Mouse (Mus musculus): ENCODE measurements around the gene Myt1. TPM values are rescaled to one million over a fixed set of nuclear protein-coding genes. Genes with fewer than 3 reads are reported as not detected.
A peak's percentile ranks its signal among the peaks of the same experiment; 100 is the strongest.

Myt1 gene
- polyA plus RNA-seq (2016; fragmentation: Nextera tagmentation; extraction: Ambion mirVana): 0.06 TPM in 1 of 2 replicates, not detected in the other

- no peak within 1 kb of the TSS for H3K27ac ChIP-seq (ENCODE audit: poor library complexity, severe bottlenecking)
- 46% methylated on average over 8 of the region's 8 CpGs for WGBS
- no peak within 1 kb of the TSS for H3K9ac ChIP-seq
- H3K4me3 ChIP-seq: no peak within 1 kb of the TSS
- no peak within 1 kb of the TSS for H3K4me2 ChIP-seq
- H3K4me1 ChIP-seq (replicated peaks): no peaks in the 10 kb centered on the region
- H3K9me3 ChIP-seq (replicated peaks): no peaks in the 10 kb centered on the region
- no peaks in the 10 kb centered on the region for H3K36me3 ChIP-seq
- H3K27me3 ChIP-seq (replicated peaks): peaks cover 25% of the 10 kb centered on the region
- ATAC-seq (ENCODE audit: insufficient number of reproducible peaks, low FRiP score): no peak
These were observed at the start of gene Myt1 for GRCm38 (mm10) chr2:181763006-181763830. Gene Myt1, plus strand, starts transcription at chr2:181763332.

GRCm38 (mm10) chr2:181713749-181714148, 49.4 kb upstream of the Myt1 start:
- Histone ChIP-seq H3K27me3 (replicated peaks) (no peaks in the 10 kb centered on the region), H3K9ac (no peak overlapping the region), H3K4me2 (no peak overlapping the region), H3K4me3 (no peak overlapping the region), H3K27ac (ENCODE audit: poor library complexity, severe bottlenecking) (no peak overlapping the region), H3K36me3 (peaks cover under 1% of the 10 kb centered on the region; the same call in 1 of the 2 replicates), H3K9me3 (replicated peaks) (no peaks in the 10 kb centered on the region), H3K4me1 (replicated peaks) (peaks cover 20% of the 10 kb centered on the region)
- WGBS: 83% methylated on average over 1 of the region's 1 CpGs
- ATAC-seq (ENCODE audit: insufficient number of reproducible peaks, low FRiP score): no peak

GRCm38 (mm10) chr2:181714903-181715326, 48.2 kb upstream of the Myt1 start, which contains the start of gene Oprl1:
Gene Oprl1, plus strand, starts transcription at chr2:181715016.
- peak; percentile 77 for ATAC-seq (ENCODE audit: insufficient number of reproducible peaks, low FRiP score)
- WGBS: 2% methylated on average over 7 of the region's 7 CpGs
- H3K9ac ChIP-seq: peak within 1 kb of the TSS; percentile 54

DNA sequence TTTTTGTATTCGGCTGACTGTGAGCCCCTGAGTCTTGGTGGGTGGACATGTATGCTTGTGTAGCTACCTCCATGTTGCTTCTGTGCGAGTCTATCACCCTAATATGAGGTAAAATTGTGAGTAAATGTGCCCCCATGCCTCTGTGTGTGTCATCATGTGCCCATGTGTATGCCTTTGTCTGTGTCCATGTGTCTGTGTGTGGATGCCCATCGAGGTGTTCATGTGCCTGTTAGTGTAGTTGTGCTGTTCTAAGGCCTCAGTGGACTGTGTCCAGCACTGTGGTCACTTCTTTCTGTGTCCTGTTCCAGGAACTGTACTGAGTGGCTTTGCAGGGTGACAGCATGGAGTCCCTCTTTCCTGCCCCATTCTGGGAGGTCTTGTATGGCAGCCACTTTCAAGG, 47.8 kb upstream of the Myt1 start:
- Histone ChIP-seq H3K9me3 (replicated peaks) (no peaks in the 10 kb centered on the region), H3K4me2 (peak overlapping the region; percentile 64), H3K36me3 (peaks cover 6% of the 10 kb centered on the region), H3K27me3 (replicated peaks) (no peaks in the 10 kb centered on the region), H3K4me1 (replicated peaks) (peaks cover 20% of the 10 kb centered on the region), H3K9ac (peak overlapping the region; percentile 54), H3K27ac (ENCODE audit: poor library complexity, severe bottlenecking) (peak overlapping the region; percentile 75), H3K4me3 (peak overlapping the region; percentile 39)
- ATAC-seq (ENCODE audit: insufficient number of reproducible peaks, low FRiP score): peak; percentile 10; the same call in 1 of the 2 replicates
- 66% methylated on average over 3 of the region's 3 CpGs for WGBS

More at GRCm38 (mm10) chr2:181714903-181715326, 48.2 kb upstream of the Myt1 start, which contains the start of gene Oprl1:
- Histone ChIP-seq H3K27me3 (replicated peaks) (no peaks in the 10 kb centered on the region), H3K9me3 (replicated peaks) (no peaks in the 10 kb centered on the region), H3K4me3 (peak within 1 kb of the TSS; percentile 39), H3K27ac (ENCODE audit: poor library complexity, severe bottlenecking) (peak within 1 kb of the TSS; percentile 75), H3K4me1 (replicated peaks) (peaks cover 20% of the 10 kb centered on the region), H3K4me2 (peak within 1 kb of the TSS; percentile 64), H3K36me3 (peaks cover 6% of the 10 kb centered on the region)

GRCm38 (mm10) chr2:181716991-181717390, 46.1 kb upstream of the Myt1 start:
- peaks cover 20% of the 10 kb centered on the region for H3K4me1 ChIP-seq (replicated peaks)
- H3K4me2 ChIP-seq: peak overlapping the region; percentile 16; the same call in 1 of the 2 replicates
- no peak overlapping the region for H3K9ac ChIP-seq
- H3K27ac ChIP-seq (ENCODE audit: poor library complexity, severe bottlenecking): no peak overlapping the region
- no peak overlapping the region for H3K4me3 ChIP-seq
- 52% methylated on average over 3 of the region's 3 CpGs for WGBS
- no peaks in the 10 kb centered on the region for H3K9me3 ChIP-seq (replicated peaks)
- peaks cover 6% of the 10 kb centered on the region for H3K36me3 ChIP-seq
- ATAC-seq (ENCODE audit: insufficient number of reproducible peaks, low FRiP score): no peak
- no peaks in the 10 kb centered on the region for H3K27me3 ChIP-seq (replicated peaks)

GRCm38 (mm10) chr2:181720061-181720460, 43.1 kb upstream of the Myt1 start:
- H3K4me1 ChIP-seq (replicated peaks): peaks cover 12% of the 10 kb centered on the region
- H3K4me3 ChIP-seq: no peak overlapping the region
- no peak overlapping the region for H3K4me2 ChIP-seq
- WGBS: 28% methylated on average over 3 of the region's 3 CpGs
- ATAC-seq (ENCODE audit: insufficient number of reproducible peaks, low FRiP score): no peak
- no peak overlapping the region for H3K9ac ChIP-seq
- peaks cover 6% of the 10 kb centered on the region for H3K36me3 ChIP-seq
- no peaks in the 10 kb centered on the region for H3K27me3 ChIP-seq (replicated peaks)
- no peak overlapping the region for H3K27ac ChIP-seq (ENCODE audit: poor library complexity, severe bottlenecking)
- no peaks in the 10 kb centered on the region for H3K9me3 ChIP-seq (replicated peaks)

GRCm38 (mm10) chr2:181721200-181721599, 41.9 kb upstream of the Myt1 start:
- Histone ChIP-seq H3K4me2 (no peak overlapping the region), H3K9ac (no peak overlapping the region), H3K4me1 (replicated peaks) (peaks cover 4% of the 10 kb centered on the region), H3K9me3 (replicated peaks) (no peaks in the 10 kb centered on the region), H3K27ac (ENCODE audit: poor library complexity, severe bottlenecking) (no peak overlapping the region), H3K4me3 (no peak overlapping the region), H3K27me3 (replicated peaks) (no peaks in the 10 kb centered on the region), H3K36me3 (peaks cover 6% of the 10 kb centered on the region)
- ATAC-seq (ENCODE audit: insufficient number of reproducible peaks, low FRiP score): no peak

- no peak overlapping the region for H3K27ac ChIP-seq (ENCODE audit: poor library complexity, severe bottlenecking)
- peaks cover 6% of the 10 kb centered on the region for H3K36me3 ChIP-seq
- no peak overlapping the region for H3K4me2 ChIP-seq
- H3K4me3 ChIP-seq: no peak overlapping the region
- H3K9ac ChIP-seq: no peak overlapping the region
- no peaks in the 10 kb centered on the region for H3K9me3 ChIP-seq (replicated peaks)
- ATAC-seq (ENCODE audit: insufficient number of reproducible peaks, low FRiP score): no peak
- no peaks in the 10 kb centered on the region for H3K27me3 ChIP-seq (replicated peaks)
- H3K4me1 ChIP-seq (replicated peaks): no peaks in the 10 kb centered on the region
- WGBS: 11% methylated on average over 3 of the region's 3 CpGs
These were observed 40.9 kb upstream of the Myt1 start for GRCm38 (mm10) chr2:181722213-181722612.

DNA sequence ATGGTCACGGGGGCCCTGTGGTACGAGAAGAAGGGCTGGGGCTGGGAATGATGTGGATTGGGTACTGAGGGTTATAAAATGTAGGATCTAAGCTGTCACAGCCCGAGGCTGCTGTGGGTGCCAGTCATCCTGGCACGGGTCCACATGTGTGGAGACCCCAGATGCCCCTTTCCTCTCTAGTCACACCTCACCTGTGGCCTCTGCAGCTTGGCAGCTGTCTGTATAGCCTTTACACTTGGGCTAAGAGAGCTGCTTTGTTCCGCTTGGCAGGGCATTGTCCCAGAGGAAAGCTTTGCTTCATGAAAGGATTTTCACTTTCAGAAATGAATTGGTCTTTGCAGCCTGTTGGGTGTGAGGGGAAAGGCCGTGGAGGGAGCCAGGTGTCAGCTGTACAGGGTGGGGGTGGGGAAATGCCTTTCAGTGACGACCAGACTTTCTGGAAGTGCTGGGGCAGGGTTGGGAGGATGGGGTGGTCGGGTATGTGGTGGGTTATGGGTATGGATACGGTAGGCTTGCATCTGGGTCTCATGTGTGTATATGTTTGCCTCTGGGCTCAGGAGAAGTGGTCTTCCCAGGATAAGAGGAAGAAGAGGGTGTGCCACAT, 35.4 kb upstream of the Myt1 start:
- WGBS: 61% methylated on average over 9 of the region's 9 CpGs
- Histone ChIP-seq H3K27ac (ENCODE audit: poor library complexity, severe bottlenecking) (no peak overlapping the region), H3K4me3 (no peak overlapping the region), H3K9me3 (replicated peaks) (no peaks in the 10 kb centered on the region), H3K27me3 (replicated peaks) (no peaks in the 10 kb centered on the region), H3K9ac (no peak overlapping the region), H3K4me2 (no peak overlapping the region), H3K4me1 (replicated peaks) (no peaks in the 10 kb centered on the region), H3K36me3 (no peaks in the 10 kb centered on the region)
- no peak for ATAC-seq (ENCODE audit: insufficient number of reproducible peaks, low FRiP score)

GRCm38 (mm10) chr2:181730051-181730450, 33.1 kb upstream of the Myt1 start:
- H3K27me3 ChIP-seq (replicated peaks): no peaks in the 10 kb centered on the region
- ATAC-seq (ENCODE audit: insufficient number of reproducible peaks, low FRiP score): no peak
- no peaks in the 10 kb centered on the region for H3K36me3 ChIP-seq
- H3K4me2 ChIP-seq: no peak overlapping the region
- H3K4me1 ChIP-seq (replicated peaks): no peaks in the 10 kb centered on the region
- WGBS: 57% methylated on average over 3 of the region's 3 CpGs
- no peak overlapping the region for H3K27ac ChIP-seq (ENCODE audit: poor library complexity, severe bottlenecking)
- H3K4me3 ChIP-seq: no peak overlapping the region
- no peak overlapping the region for H3K9ac ChIP-seq
- H3K9me3 ChIP-seq (replicated peaks): no peaks in the 10 kb centered on the region

DNA sequence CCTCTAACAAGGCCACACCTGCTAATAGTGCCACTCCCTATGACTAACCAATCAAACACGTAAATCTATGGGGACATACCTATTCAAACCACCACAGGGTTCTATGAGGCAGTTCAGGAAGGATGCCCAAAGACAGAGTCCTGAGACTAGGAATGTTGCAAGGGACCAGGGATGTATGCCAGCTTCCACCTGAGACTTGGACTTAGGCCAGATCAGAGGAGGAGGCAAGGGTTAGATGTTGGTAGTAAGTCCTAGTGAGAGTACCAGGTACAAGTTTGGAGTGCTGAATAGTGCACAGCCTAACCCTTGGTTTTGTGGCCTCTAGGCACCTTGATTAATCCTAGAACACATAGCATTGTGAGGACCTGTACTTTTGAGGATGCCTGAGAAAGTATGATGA, 10.5 kb upstream of the Myt1 start:
- no peaks in the 10 kb centered on the region for H3K27me3 ChIP-seq (replicated peaks)
- H3K4me2 ChIP-seq: no peak overlapping the region
- H3K9ac ChIP-seq: no peak overlapping the region
- H3K9me3 ChIP-seq (replicated peaks): no peaks in the 10 kb centered on the region
- no peak overlapping the region for H3K27ac ChIP-seq (ENCODE audit: poor library complexity, severe bottlenecking)
- no peak overlapping the region for H3K4me3 ChIP-seq
- no peak for ATAC-seq (ENCODE audit: insufficient number of reproducible peaks, low FRiP score)
- H3K4me1 ChIP-seq (replicated peaks): no peaks in the 10 kb centered on the region
- H3K36me3 ChIP-seq: no peaks in the 10 kb centered on the region
- WGBS: 66% methylated on average over 1 of the region's 1 CpGs
